Comparison of ENCODE assay signal across 9 mouse cellular contexts in genomic region chr13:104037531-104038290, GRCm38 (mm10).
DNase-seq lines count a peak whose midpoint lies in the region; ATAC-seq and TF ChIP-seq lines count a peak whose summit lies in the region.
"Had no signal": no experiment of that assay in that cellular context is flagged by ENCODE, and none has a peak within 500 bp of the region (broad histone marks: within the 10 kb centered on the region; RNA-seq: fewer than 3 reads in every experiment).

No protein-coding gene starts in this region.

- no peaks in the 10 kb centered on the region for H3K9me3 ChIP-seq in kidney, embryonic 15.5 days (replicated peaks)
- H3K9me3 ChIP-seq in embryonic facial prominence, embryonic 11.5 days (replicated peaks; ENCODE audit: control insufficient read depth, low read length): no peaks in the 10 kb centered on the region
- no peaks in the 10 kb centered on the region for H3K9me3 ChIP-seq in liver, embryonic 13.5 days (replicated peaks)

- no peaks in the 10 kb centered on the region for H3K79me2 ChIP-seq in myocyte (ENCODE audit: control insufficient read depth, insufficient read depth)

- H3K27me3 ChIP-seq in kidney, embryonic 15.5 days: no peaks in the 10 kb centered on the region
- H3K27me3 ChIP-seq in embryonic facial prominence, embryonic 11.5 days (ENCODE audit: control insufficient read depth, insufficient read depth, low read length): no peaks in the 10 kb centered on the region
- H3K27me3 ChIP-seq in liver, embryonic 13.5 days: no peaks in the 10 kb centered on the region
- H3K27me3 ChIP-seq in myocyte (ENCODE audit: control insufficient read depth, insufficient read depth, insufficient read length): no peaks in the 10 kb centered on the region

- no peak overlapping the region for H3ac ChIP-seq in myocyte (ENCODE audit: control insufficient read depth, insufficient read length)

- no peak for TF ChIP-seq POLR2A in myocyte (IDR thresholded peaks at IDR 0.05; ENCODE audit: insufficient read length, low read depth)

- peaks cover 65% of the 10 kb centered on the region for H3K4me1 ChIP-seq in kidney, embryonic 15.5 days
- no peaks in the 10 kb centered on the region; the same call in 1 of the 2 replicates for H3K4me1 ChIP-seq in embryonic facial prominence, embryonic 11.5 days (ENCODE audit: control insufficient read depth, insufficient read depth, low read length)
- peaks cover 68% of the 10 kb centered on the region for H3K4me1 ChIP-seq in liver, embryonic 13.5 days (replicated peaks)

- peak; percentile 75 for ATAC-seq in kidney, embryonic 15.5 days (replicated peaks; ENCODE audit: low FRiP score)
- ATAC-seq in embryonic facial prominence, embryonic 11.5 days (replicated peaks; ENCODE audit: insufficient number of reproducible peaks, low FRiP score, low TSS enrichment, low read depth): peak; percentile 24; the same call in 1 of the 2 replicates
- ATAC-seq in liver, embryonic 13.5 days (ENCODE audit: low read depth): peak; percentile 67

- H3K36me3 ChIP-seq in kidney, embryonic 15.5 days: no peaks in the 10 kb centered on the region
- no peaks in the 10 kb centered on the region for H3K36me3 ChIP-seq in embryonic facial prominence, embryonic 11.5 days (replicated peaks; ENCODE audit: control insufficient read depth, insufficient read depth, low read depth, low read length)
- no peaks in the 10 kb centered on the region for H3K36me3 ChIP-seq in liver, embryonic 13.5 days
- H3K36me3 ChIP-seq in myocyte (ENCODE audit: control insufficient read depth, insufficient read depth): no peaks in the 10 kb centered on the region

- H3K4me3 ChIP-seq in kidney, embryonic 15.5 days (replicated peaks): no peak overlapping the region
- H3K4me3 ChIP-seq in embryonic facial prominence, embryonic 11.5 days (ENCODE audit: low read depth, low read length): no peak overlapping the region
- no peak overlapping the region for H3K4me3 ChIP-seq in liver, embryonic 13.5 days (replicated peaks)
- H3K4me3 ChIP-seq in myocyte: no peak overlapping the region

- 32% methylated on average over 9 of the region's 9 CpGs for WGBS in kidney, embryonic 15.5 days
- 42% methylated on average over 9 of the region's 9 CpGs for WGBS in embryonic facial prominence, embryonic 11.5 days
- WGBS in liver, embryonic 13.5 days (ENCODE audit: insufficient replicate concordance): 64% methylated on average over 9 of the region's 9 CpGs

- peak overlapping the region; percentile 72 for H3K27ac ChIP-seq in kidney, embryonic 15.5 days
- no peak overlapping the region for H3K27ac ChIP-seq in embryonic facial prominence, embryonic 11.5 days (replicated peaks; ENCODE audit: low read depth, low read length)
- H3K27ac ChIP-seq in liver, embryonic 13.5 days: peak overlapping the region; percentile 67

- no peak overlapping the region for H3K9ac ChIP-seq in kidney, embryonic 15.5 days
- H3K9ac ChIP-seq in embryonic facial prominence, embryonic 11.5 days (replicated peaks; ENCODE audit: low read length): no peak overlapping the region
- H3K9ac ChIP-seq in liver, embryonic 13.5 days: no peak overlapping the region

- intact Hi-C loops in gastrocnemius, postnatal 36 days (cut with DNase I): no loop called here

- H3K4me2 ChIP-seq in kidney, embryonic 15.5 days: peak overlapping the region; percentile 19
- no peak overlapping the region for H3K4me2 ChIP-seq in embryonic facial prominence, embryonic 11.5 days (ENCODE audit: low read depth, low read length)
- 0 out of 2 replicates have a peak overlapping the region, but pooled peaks have one; percentile 1 for H3K4me2 ChIP-seq in liver, embryonic 13.5 days
- peak overlapping the region; percentile 75 for H3K4me2 ChIP-seq in myocyte (ENCODE audit: low read depth)

- no peak for DNase-seq in kidney, adult 18-20 months
- peak; percentile 56 for DNase-seq in embryonic facial prominence, embryonic 11.5 days (ENCODE audit: low spot score)
- DNase-seq in liver, embryonic 13.5 days: no peak
- DNase-seq in spleen, adult 18-20 months: no peak
- no peak for DNase-seq in gastrocnemius, postnatal 36 days
- DNase-seq in thymus, adult 18-20 months: no peak
- DNase-seq: adrenal gland, postnatal 36 days had no signal

TF ChIP-seq in myocyte, 11 proteins besides CTCF, POLR2A, EP300 and RAD21:
- no peak for TF ChIP-seq POLR2AphosphoS2 (IDR thresholded peaks at IDR 0.05; ENCODE audit: insufficient read length, low read depth)
- peak; percentile 94 for TF ChIP-seq CEBPB (IDR thresholded peaks at IDR 0.05; ENCODE audit: insufficient read depth, poor library complexity, severe bottlenecking)
- no peak for TF ChIP-seq MYOD1 (IDR thresholded peaks at IDR 0.05; ENCODE audit: control insufficient read depth in 1 of 3, insufficient read length in 2 of 3, low read depth in 2 of 3)
- TF ChIP-seq USF1 (IDR thresholded peaks at IDR 0.05; ENCODE audit: low read depth): no peak

Comparison
In these comparisons a context has a peak if more than half of its experiments do, and no peak if none do; other contexts are left out.
1. ATAC-seq: peak in every context shown above with its lines; median percentile 75 in kidney, embryonic 15.5 days; 67 in liver, embryonic 13.5 days; 24 in embryonic facial prominence, embryonic 11.5 days.